Mouse (Mus musculus) intestine, embryonic 16.5 days (tissue): Measurements from ENCODE around the gene Cpvl. TPM values are rescaled to one million over a fixed set of nuclear protein-coding genes. Genes with fewer than 3 reads are reported as not detected.

Source experiments
- ATAC-seq: fragments of 200-750 bp; cut with Nextera tagmentation; 2 replicates; pipeline ENCODE4 v1.8.0; 2017; ENCODE audit warnings: moderate TSS enrichment, moderate library complexity
- H3K27ac ChIP-seq: fragments of 300-500 bp; sonication (generic); 2 replicates; pipeline ENCODE4 v1.5.1; 2014; ENCODE audit warnings: mild to moderate bottlenecking, low read length
- H3K27me3 ChIP-seq: fragments of 300-500 bp; sonication (generic); replicated peaks from 2 replicates; pipeline ENCODE4 v1.6.1; 2014; ENCODE audit warnings: low read length, control low read depth, mixed read lengths; ENCODE audit not compliant: control insufficient read depth, insufficient read depth
- H3K36me3 ChIP-seq: fragments of 300-500 bp; sonication (generic); 2 replicates; pipeline ENCODE4 v1.6.1; 2014; ENCODE audit warnings: low read length, control low read depth; ENCODE audit not compliant: control insufficient read depth, insufficient read depth
- H3K4me1 ChIP-seq: fragments of 300-500 bp; sonication (generic); 2 replicates; pipeline ENCODE4 v1.6.1; 2014; ENCODE audit warnings: low read length, control low read depth, mixed read lengths; ENCODE audit not compliant: control insufficient read depth, insufficient read depth
- H3K4me2 ChIP-seq: fragments of 300-500 bp; sonication (generic); 2 replicates; pipeline ENCODE4 v1.6.1; 2014; ENCODE audit warnings: low read depth, low read length, control low read depth
- H3K4me3 ChIP-seq: fragments of 300-500 bp; sonication (generic); 2 replicates; pipeline ENCODE4 v1.5.1; 2014; ENCODE audit warnings: mild to moderate bottlenecking, low read length
- H3K9ac ChIP-seq: fragments of 300-500 bp; sonication (generic); 2 replicates; pipeline ENCODE4 v1.6.1; 2014; ENCODE audit warnings: low read depth, low read length
- H3K9me3 ChIP-seq: fragments of 300-500 bp; sonication (generic); 2 replicates; pipeline ENCODE4 v1.6.1; 2016; ENCODE audit warnings: low read length, control low read depth; ENCODE audit not compliant: control insufficient read depth
- WGBS: fragments of 180-500 bp; shearing (Covaris S2); extraction: QIAGEN DNeasy Blood & Tissue Kit; methylation state at CpG from one replicate; pipeline ENCODE4 v1.1.7; 2014; 5-methylcytosine and 5-hydroxymethylcytosine counted together
- polyA plus RNA-seq: library from polyadenylated mRNA; unstranded; fragments of >200 nt; fragmentation: Nextera tagmentation; extraction: Ambion mirVana; gene quantifications from 2 replicates; pipeline ENCODE4 v1.2.1, GENCODE M21; 2015

Cpvl gene
- polyA plus RNA-seq, 1 experiment from 2014 or later = 0.34 TPM

- Histone ChIP-seq H3K9me3 (no peaks in the 10 kb centered on the region), H3K9ac (no peak overlapping the region), H3K4me2 (no peak overlapping the region), H3K4me1 (no peaks in the 10 kb centered on the region), H3K36me3 (no peaks in the 10 kb centered on the region), H3K27me3 (no peaks in the 10 kb centered on the region), H3K4me3 (no peak overlapping the region), H3K27ac (no peak overlapping the region)
- no peak for ATAC-seq
- 77% methylated on average over 5 of the region's 5 CpGs for WGBS
Measured at GRCm38 (mm10) chr6:53963906-53964496, 14.5 kb downstream of the Cpvl start.

GRCm38 (mm10) chr6:53962006-53962405, 16.5 kb downstream of the Cpvl start:
- H3K9ac ChIP-seq = no peak overlapping the region

GRCm38 (mm10) chr6:53959826-53960225, 18.6 kb downstream of the Cpvl start:
- no peaks in the 10 kb centered on the region for H3K9me3 ChIP-seq
- 67% methylated on average over 3 of the region's 3 CpGs for WGBS
- H3K36me3 ChIP-seq = no peaks in the 10 kb centered on the region
- H3K27ac ChIP-seq = no peak overlapping the region
- H3K4me3 ChIP-seq = no peak overlapping the region
- no peak for ATAC-seq
- no peaks in the 10 kb centered on the region for H3K4me1 ChIP-seq
- H3K9ac ChIP-seq = no peak overlapping the region
- no peaks in the 10 kb centered on the region for H3K27me3 ChIP-seq
- no peak overlapping the region for H3K4me2 ChIP-seq

More at GRCm38 (mm10) chr6:53962006-53962405, 16.5 kb downstream of the Cpvl start:
- no peaks in the 10 kb centered on the region for H3K4me1 ChIP-seq
- no peak overlapping the region for H3K4me2 ChIP-seq
- H3K4me3 ChIP-seq = no peak overlapping the region
- 85% methylated on average over 1 of the region's 1 CpGs for WGBS
- no peak overlapping the region for H3K27ac ChIP-seq
- H3K9me3 ChIP-seq = no peaks in the 10 kb centered on the region
- no peaks in the 10 kb centered on the region for H3K27me3 ChIP-seq
- no peaks in the 10 kb centered on the region for H3K36me3 ChIP-seq
- ATAC-seq = no peak

GRCm38 (mm10) chr6:53958321-53958720, 20.1 kb downstream of the Cpvl start:
- 16% methylated on average over 7 of the region's 7 CpGs for WGBS
- Histone ChIP-seq H3K4me2 (peak overlapping the region; percentile 24; the same call in 1 of the 2 replicates), H3K9ac (no peak overlapping the region), H3K27ac (no peak overlapping the region), H3K36me3 (no peaks in the 10 kb centered on the region), H3K9me3 (no peaks in the 10 kb centered on the region), H3K27me3 (no peaks in the 10 kb centered on the region), H3K4me1 (no peaks in the 10 kb centered on the region), H3K4me3 (no peak overlapping the region)
- peak; percentile 45; the same call in 1 of the 2 replicates for ATAC-seq

- Histone ChIP-seq H3K4me1 (peaks cover 1% of the 10 kb centered on the region), H3K9ac (no peak overlapping the region), H3K9me3 (no peaks in the 10 kb centered on the region), H3K36me3 (no peaks in the 10 kb centered on the region), H3K4me2 (no peak overlapping the region), H3K27ac (no peak overlapping the region), H3K27me3 (no peaks in the 10 kb centered on the region), H3K4me3 (no peak overlapping the region)
- no peak for ATAC-seq
- WGBS = 50% methylated on average over 4 of the region's 4 CpGs
Measured at GRCm38 (mm10) chr6:53956513-53956912, 22.0 kb downstream of the Cpvl start.

- no peak overlapping the region for H3K9ac ChIP-seq
- WGBS = 68% methylated on average over 2 of the region's 2 CpGs
Measured at GRCm38 (mm10) chr6:53955846-53956245, 22.6 kb downstream of the Cpvl start.

GRCm38 (mm10) chr6:53955271-53955670, 23.2 kb downstream of the Cpvl start:
- Histone ChIP-seq H3K4me2 (no peak overlapping the region), H3K9me3 (no peaks in the 10 kb centered on the region), H3K4me3 (no peak overlapping the region), H3K9ac (no peak overlapping the region), H3K27me3 (no peaks in the 10 kb centered on the region), H3K4me1 (peaks cover 12% of the 10 kb centered on the region), H3K27ac (no peak overlapping the region), H3K36me3 (no peaks in the 10 kb centered on the region)
- no peak for ATAC-seq
- 72% methylated on average over 6 of the region's 6 CpGs for WGBS

More at GRCm38 (mm10) chr6:53955846-53956245, 22.6 kb downstream of the Cpvl start:
- Histone ChIP-seq H3K4me2 (no peak overlapping the region), H3K4me3 (no peak overlapping the region), H3K4me1 (peaks cover 7% of the 10 kb centered on the region), H3K36me3 (no peaks in the 10 kb centered on the region), H3K27me3 (no peaks in the 10 kb centered on the region), H3K27ac (no peak overlapping the region), H3K9me3 (no peaks in the 10 kb centered on the region)
- ATAC-seq = no peak

- Histone ChIP-seq H3K36me3 (no peaks in the 10 kb centered on the region), H3K4me1 (peaks cover 21% of the 10 kb centered on the region), H3K4me3 (no peak overlapping the region), H3K27me3 (no peaks in the 10 kb centered on the region), H3K4me2 (no peak overlapping the region), H3K27ac (no peak overlapping the region), H3K9me3 (no peaks in the 10 kb centered on the region), H3K9ac (no peak overlapping the region)
- WGBS = 26% methylated on average over 5 of the region's 5 CpGs
- ATAC-seq = peak; percentile 62
Measured at GRCm38 (mm10) chr6:53954106-53954505, 24.4 kb downstream of the Cpvl start.

GRCm38 (mm10) chr6:53953348-53953747, 25.1 kb downstream of the Cpvl start:
- Histone ChIP-seq H3K36me3 (no peaks in the 10 kb centered on the region), H3K9ac (no peak overlapping the region), H3K4me2 (no peak overlapping the region), H3K4me1 (peaks cover 25% of the 10 kb centered on the region), H3K27me3 (no peaks in the 10 kb centered on the region), H3K4me3 (no peak overlapping the region), H3K27ac (no peak overlapping the region), H3K9me3 (no peaks in the 10 kb centered on the region)
- 92% methylated on average over 6 of the region's 6 CpGs for WGBS
- ATAC-seq = no peak

- Histone ChIP-seq H3K4me2 (no peak overlapping the region), H3K36me3 (no peaks in the 10 kb centered on the region), H3K4me3 (no peak overlapping the region), H3K27ac (peak overlapping the region; percentile 70), H3K9ac (no peak overlapping the region), H3K27me3 (no peaks in the 10 kb centered on the region), H3K4me1 (peaks cover 25% of the 10 kb centered on the region), H3K9me3 (no peaks in the 10 kb centered on the region)
- ATAC-seq = no peak
- 72% methylated on average over 4 of the region's 4 CpGs for WGBS
Measured at GRCm38 (mm10) chr6:53951421-53951820, 27.1 kb downstream of the Cpvl start.
